Mouse (Mus musculus) intestine, embryonic 16.5 days (tissue): ENCODE data around the gene Abca8b. TPM values are rescaled to one million over a fixed set of nuclear protein-coding genes. Genes with fewer than 3 reads are reported as not detected.
"Not testable (repeated sequence)": the region's sequence is repeated elsewhere in the genome, so short reads cannot be mapped to it uniquely, and the experiment has no call there.

ENCODE experiments used
- ATAC-seq: fragments of 200-750 bp; cut with Nextera tagmentation; 2 replicates; pipeline ENCODE4 v1.8.0; 2017; ENCODE audit warnings: moderate TSS enrichment, moderate library complexity
- H3K27ac ChIP-seq: fragments of 300-500 bp; sonication (generic); 2 replicates; pipeline ENCODE4 v1.5.1; 2014; ENCODE audit warnings: mild to moderate bottlenecking, low read length
- H3K27me3 ChIP-seq: fragments of 300-500 bp; sonication (generic); replicated peaks from 2 replicates; pipeline ENCODE4 v1.6.1; 2014; ENCODE audit warnings: low read length, control low read depth, mixed read lengths; ENCODE audit not compliant: control insufficient read depth, insufficient read depth
- H3K36me3 ChIP-seq: fragments of 300-500 bp; sonication (generic); 2 replicates; pipeline ENCODE4 v1.6.1; 2014; ENCODE audit warnings: low read length, control low read depth; ENCODE audit not compliant: control insufficient read depth, insufficient read depth
- H3K4me1 ChIP-seq: fragments of 300-500 bp; sonication (generic); 2 replicates; pipeline ENCODE4 v1.6.1; 2014; ENCODE audit warnings: low read length, control low read depth, mixed read lengths; ENCODE audit not compliant: control insufficient read depth, insufficient read depth
- H3K4me2 ChIP-seq: fragments of 300-500 bp; sonication (generic); 2 replicates; pipeline ENCODE4 v1.6.1; 2014; ENCODE audit warnings: low read depth, low read length, control low read depth
- H3K4me3 ChIP-seq: fragments of 300-500 bp; sonication (generic); 2 replicates; pipeline ENCODE4 v1.5.1; 2014; ENCODE audit warnings: mild to moderate bottlenecking, low read length
- H3K9ac ChIP-seq: fragments of 300-500 bp; sonication (generic); 2 replicates; pipeline ENCODE4 v1.6.1; 2014; ENCODE audit warnings: low read depth, low read length
- H3K9me3 ChIP-seq: fragments of 300-500 bp; sonication (generic); 2 replicates; pipeline ENCODE4 v1.6.1; 2016; ENCODE audit warnings: low read length, control low read depth; ENCODE audit not compliant: control insufficient read depth
- WGBS: fragments of 180-500 bp; shearing (Covaris S2); extraction: QIAGEN DNeasy Blood & Tissue Kit; methylation state at CpG from one replicate; pipeline ENCODE4 v1.1.7; 2014; 5-methylcytosine and 5-hydroxymethylcytosine counted together
- polyA plus RNA-seq: library from polyadenylated mRNA; unstranded; fragments of >200 nt; fragmentation: Nextera tagmentation; extraction: Ambion mirVana; gene quantifications from 2 replicates; pipeline ENCODE4 v1.2.1, GENCODE M21; 2015

The Abca8b gene
- polyA plus RNA-seq, 1 experiment from 2014 or later = 0.84 TPM

- 51% methylated on average over 7 of the region's 7 CpGs for WGBS
- no peak overlapping the region for H3K27ac ChIP-seq
- H3K4me3 ChIP-seq = no peak overlapping the region
- ATAC-seq = no peak
- no peaks in the 10 kb centered on the region for H3K4me1 ChIP-seq
- no peak overlapping the region for H3K9ac ChIP-seq
- no peaks in the 10 kb centered on the region for H3K36me3 ChIP-seq
- H3K9me3 ChIP-seq = 0 out of 2 replicates have a peak, but pooled peaks cover 2% of the 10 kb centered on the region
- H3K4me2 ChIP-seq = no peak overlapping the region
- H3K27me3 ChIP-seq = no peaks in the 10 kb centered on the region
Observed at GRCm38 (mm10) chr11:109926718-109927680, 68.6 kb downstream of the Abca8b start.

- H3K27ac ChIP-seq = no peak overlapping the region
- H3K4me1 ChIP-seq = no peaks in the 10 kb centered on the region
- H3K36me3 ChIP-seq = no peaks in the 10 kb centered on the region
- no peak overlapping the region for H3K4me2 ChIP-seq
- H3K4me3 ChIP-seq = no peak overlapping the region
- no peak overlapping the region for H3K9ac ChIP-seq
- H3K27me3 ChIP-seq = no peaks in the 10 kb centered on the region
- 75% methylated on average over 3 of the region's 3 CpGs for WGBS
- no peak for ATAC-seq
- 0 out of 2 replicates have a peak, but pooled peaks cover 2% of the 10 kb centered on the region for H3K9me3 ChIP-seq
Observed at GRCm38 (mm10) chr11:109922236-109922635, 73.4 kb downstream of the Abca8b start.

- 0 out of 2 replicates have a peak, but pooled peaks cover 2% of the 10 kb centered on the region for H3K9me3 ChIP-seq
- no peak for ATAC-seq
- no peaks in the 10 kb centered on the region for H3K36me3 ChIP-seq
- H3K9ac ChIP-seq = no peak overlapping the region
- H3K27ac ChIP-seq = no peak overlapping the region
- 64% methylated on average over 2 of the region's 2 CpGs for WGBS
- H3K4me1 ChIP-seq = no peaks in the 10 kb centered on the region
- H3K4me2 ChIP-seq = no peak overlapping the region
- H3K27me3 ChIP-seq = no peaks in the 10 kb centered on the region
- H3K4me3 ChIP-seq = no peak overlapping the region
Observed at GRCm38 (mm10) chr11:109919480-109919879, 76.2 kb downstream of the Abca8b start.

- H3K27ac ChIP-seq = no peak overlapping the region
- no peak for ATAC-seq
- no peak overlapping the region for H3K4me2 ChIP-seq
- WGBS = 73% methylated on average over 10 of the region's 10 CpGs
- no peaks in the 10 kb centered on the region for H3K36me3 ChIP-seq
- no peak overlapping the region for H3K4me3 ChIP-seq
- no peaks in the 10 kb centered on the region for H3K4me1 ChIP-seq
- H3K27me3 ChIP-seq = no peaks in the 10 kb centered on the region
- no peak overlapping the region for H3K9ac ChIP-seq
- H3K9me3 ChIP-seq = no peaks in the 10 kb centered on the region
Observed at GRCm38 (mm10) chr11:109916654-109917053, 79.0 kb downstream of the Abca8b start.

- 88% methylated on average over 8 of the region's 8 CpGs for WGBS
- not testable (repeated sequence) for H3K4me1 ChIP-seq, H3K4me2 ChIP-seq, H3K36me3 ChIP-seq, H3K9ac ChIP-seq, ATAC-seq, H3K27me3 ChIP-seq, H3K4me3 ChIP-seq, H3K27ac ChIP-seq, H3K9me3 ChIP-seq
Observed at GRCm38 (mm10) chr11:109913156-109913555, 82.5 kb downstream of the Abca8b start.

GRCm38 (mm10) chr11:109912118-109912517 is 83.5 kb downstream of the Abca8b start:
- WGBS = 66% methylated on average over 1 of the region's 1 CpGs
- not testable (repeated sequence) for H3K9ac ChIP-seq, H3K9me3 ChIP-seq, H3K36me3 ChIP-seq, H3K4me1 ChIP-seq, H3K27me3 ChIP-seq, ATAC-seq, H3K27ac ChIP-seq, H3K4me3 ChIP-seq, H3K4me2 ChIP-seq

- H3K27ac ChIP-seq = no peak overlapping the region
- H3K4me2 ChIP-seq = no peak overlapping the region
- no peaks in the 10 kb centered on the region for H3K36me3 ChIP-seq
- ATAC-seq = no peak
- no peaks in the 10 kb centered on the region for H3K4me1 ChIP-seq
- no peaks in the 10 kb centered on the region for H3K27me3 ChIP-seq
- H3K4me3 ChIP-seq = no peak overlapping the region
- H3K9me3 ChIP-seq = no peaks in the 10 kb centered on the region
- no peak overlapping the region for H3K9ac ChIP-seq
- 51% methylated on average over 2 of the region's 2 CpGs for WGBS
Observed at GRCm38 (mm10) chr11:109909801-109910200, 85.8 kb downstream of the Abca8b start.

- H3K4me1 ChIP-seq = no peaks in the 10 kb centered on the region
- no peak overlapping the region for H3K27ac ChIP-seq
- WGBS = 82% methylated on average over 10 of the region's 10 CpGs
- no peaks in the 10 kb centered on the region for H3K36me3 ChIP-seq
- no peak overlapping the region for H3K4me2 ChIP-seq
- H3K9ac ChIP-seq = no peak overlapping the region
- no peaks in the 10 kb centered on the region for H3K27me3 ChIP-seq
- no peak overlapping the region for H3K4me3 ChIP-seq
- no peak for ATAC-seq
- no peaks in the 10 kb centered on the region for H3K9me3 ChIP-seq
Observed at GRCm38 (mm10) chr11:109908207-109909031, 87.2 kb downstream of the Abca8b start.

- Histone ChIP-seq H3K27me3 (no peaks in the 10 kb centered on the region), H3K4me3 (no peak overlapping the region), H3K9me3 (no peaks in the 10 kb centered on the region), H3K27ac (no peak overlapping the region), H3K4me2 (no peak overlapping the region), H3K4me1 (no peaks in the 10 kb centered on the region), H3K9ac (no peak overlapping the region), H3K36me3 (no peaks in the 10 kb centered on the region)
- ATAC-seq = no peak
- WGBS = 92% methylated on average over 2 of the region's 2 CpGs
Observed at GRCm38 (mm10) chr11:109907508-109907907, 88.1 kb downstream of the Abca8b start.
